Comparison of ENCODE assay signal across 19 mouse cellular contexts in genomic region chr7:128133596-128133995, GRCm38 (mm10). TPM values are rescaled to one million over a fixed set of nuclear protein-coding genes. Genes with fewer than 3 reads are reported as not detected.
A peak's percentile ranks its signal among the peaks of the same experiment; 100 is the strongest.
DNase-seq lines count a peak whose midpoint lies in the region; ATAC-seq and TF ChIP-seq lines count a peak whose summit lies in the region.
"Had no signal": no experiment of that assay in that cellular context is flagged by ENCODE, and none has a peak within 500 bp of the region (broad histone marks: within the 10 kb centered on the region; RNA-seq: fewer than 3 reads in every experiment).

No protein-coding gene starts in this region.

- DNase-seq in lung, embryonic 14.5 days = peak; percentile 2
- DNase-seq in lung, adult 2 months = no peak
- peak; percentile 46 for DNase-seq in A20 (ENCODE audit: low read depth, low spot score)
- DNase-seq in T-cell, adult 2 months (ENCODE audit: low spot score) = peak; percentile 16
- DNase-seq in cerebellum, adult 2 months = no peak
- no peak for DNase-seq in right cerebral cortex, postnatal 36 days (ENCODE audit: low spot score in 2 of 2)
- DNase-seq: adrenal gland, postnatal 14 days; heart, postnatal 36 days; kidney, postnatal 10 days; layer of hippocampus, adult 9-11 months; right cerebral cortex, postnatal 4 days had no signal

- no peak for TF ChIP-seq POLR2A in lung, adult 2 months (IDR thresholded peaks at IDR 0.05; ENCODE audit: borderline replicate concordance, extremely low read depth, low read depth, low read length)
- TF ChIP-seq POLR2A in cerebellum, adult 2 months (IDR thresholded peaks at IDR 0.05; ENCODE audit: borderline replicate concordance, insufficient read depth, low read length) = no peak

- H3K27me3 ChIP-seq in lung, embryonic 14.5 days (ENCODE audit: insufficient read depth, low read length) = no peaks in the 10 kb centered on the region
- H3K27me3 ChIP-seq in cerebellum, adult 2 months (ENCODE audit: control insufficient read depth, insufficient read depth, low read length) = no peaks in the 10 kb centered on the region
- no peaks in the 10 kb centered on the region for H3K27me3 ChIP-seq in forebrain, embryonic 15.5 days
- H3K27me3 ChIP-seq: embryonic facial prominence, embryonic 15.5 days; forebrain, embryonic 13.5 days had no signal

- no peaks in the 10 kb centered on the region for H3K4me1 ChIP-seq in lung, embryonic 14.5 days (ENCODE audit: insufficient read depth)
- H3K4me1 ChIP-seq in lung, adult 2 months (ENCODE audit: control insufficient read depth, insufficient read depth, low read length) = no peaks in the 10 kb centered on the region
- no peaks in the 10 kb centered on the region for H3K4me1 ChIP-seq in cerebellum, adult 2 months (ENCODE audit: control insufficient read depth, insufficient read depth, low read length)
- H3K4me1 ChIP-seq in forebrain, embryonic 15.5 days = no peaks in the 10 kb centered on the region
- H3K4me1 ChIP-seq: embryonic facial prominence, embryonic 15.5 days; forebrain, embryonic 13.5 days; midbrain, embryonic 10.5 days had no signal

- WGBS in lung, embryonic 14.5 days = 83% methylated on average over 2 of the region's 2 CpGs
- WGBS in lung, adult 2 months = 61% methylated on average over 2 of the region's 2 CpGs
- 91% methylated on average over 2 of the region's 2 CpGs for WGBS in cerebellum, adult 2 months
- WGBS in forebrain, embryonic 15.5 days = 89% methylated on average over 2 of the region's 2 CpGs

- no peak overlapping the region for H3K4me2 ChIP-seq in lung, embryonic 14.5 days
- H3K4me2 ChIP-seq in forebrain, embryonic 15.5 days (replicated peaks) = no peak overlapping the region
- H3K4me2 ChIP-seq: embryonic facial prominence, embryonic 15.5 days; forebrain, embryonic 13.5 days; heart, embryonic 11.5 days had no signal

- no peak overlapping the region for H3K4me3 ChIP-seq in lung, embryonic 14.5 days (ENCODE audit: low read depth, low read length)
- no peak overlapping the region for H3K4me3 ChIP-seq in lung, adult 2 months (replicated peaks; ENCODE audit: extremely low read depth, low read depth, low read length)
- no peak overlapping the region for H3K4me3 ChIP-seq in cerebellum, adult 2 months (replicated peaks; ENCODE audit: insufficient read depth, low read depth, low read length)
- H3K4me3 ChIP-seq in forebrain, embryonic 15.5 days = no peak overlapping the region
- H3K4me3 ChIP-seq: embryonic facial prominence, embryonic 15.5 days; forebrain, embryonic 13.5 days; midbrain, embryonic 10.5 days had no signal

- H3K9ac ChIP-seq in lung, embryonic 14.5 days = no peak overlapping the region
- no peak overlapping the region for H3K9ac ChIP-seq in forebrain, embryonic 15.5 days (replicated peaks)
- H3K9ac ChIP-seq: embryonic facial prominence, embryonic 15.5 days; forebrain, embryonic 13.5 days; liver, embryonic 14.5 days had no signal

- no peak overlapping the region for H3K27ac ChIP-seq in lung, embryonic 14.5 days (ENCODE audit: low read depth)
- no peak overlapping the region for H3K27ac ChIP-seq in cerebellum, adult 2 months (ENCODE audit: insufficient read depth, low read length)
- H3K27ac ChIP-seq in forebrain, embryonic 15.5 days (replicated peaks) = no peak overlapping the region
- H3K27ac ChIP-seq: embryonic facial prominence, embryonic 15.5 days; forebrain, embryonic 13.5 days; liver, embryonic 14.5 days; midbrain, embryonic 10.5 days had no signal

- no peak for TF ChIP-seq CTCF in lung, embryonic 14.5 days (IDR thresholded peaks at IDR 0.05; ENCODE audit: low read depth)
- no peak for TF ChIP-seq CTCF in lung, adult 2 months (IDR thresholded peaks at IDR 0.05; ENCODE audit: insufficient read depth, low read length)
- TF ChIP-seq CTCF in cerebellum, adult 2 months (IDR thresholded peaks at IDR 0.05; ENCODE audit: borderline replicate concordance, insufficient read depth, low read depth, low read length) = no peak

- H3K36me3 ChIP-seq in lung, embryonic 14.5 days (ENCODE audit: insufficient read depth) = no peaks in the 10 kb centered on the region
- no peaks in the 10 kb centered on the region for H3K36me3 ChIP-seq in forebrain, embryonic 15.5 days
- H3K36me3 ChIP-seq: embryonic facial prominence, embryonic 15.5 days; midbrain, embryonic 10.5 days had no signal

- no peaks in the 10 kb centered on the region for H3K9me3 ChIP-seq in lung, embryonic 14.5 days (ENCODE audit: low read depth, low read length)
- no peaks in the 10 kb centered on the region for H3K9me3 ChIP-seq in forebrain, embryonic 15.5 days
- H3K9me3 ChIP-seq: embryonic facial prominence, embryonic 15.5 days; forebrain, embryonic 13.5 days; midbrain, embryonic 10.5 days had no signal

- ATAC-seq in lung, embryonic 14.5 days (ENCODE audit: insufficient read depth) = no peak
- peak; percentile 83 for ATAC-seq in megakaryocyte progenitor cell, adult 5-6 weeks (replicated peaks; ENCODE audit: poor library complexity)
- ATAC-seq in forebrain, embryonic 15.5 days (replicated peaks) = no peak
- ATAC-seq: forebrain, embryonic 13.5 days; inflammation-experienced regulatory T-cells, adult 6 months had no signal

RNA-seq across cellular contexts. Expression of gene Itgax, which starts 4.2 kb away (rescaled TPM):
- polyA plus RNA-seq in lung, embryonic 14.5 days (2014; fragmentation: Nextera tagmentation; extraction: Ambion mirVana) = 0.11 and 0.12 TPM in 2 replicates
- polyA plus RNA-seq in lung, adult 2 months (2012; rRNA removed) = 20.6 and 25.0 TPM in 2 replicates
- total RNA-seq in megakaryocyte progenitor cell, adult 5-6 weeks (2015) = 0.32 and 0.76 TPM in 2 replicates
- 0.67 and 0.68 TPM in 2 replicates for total RNA-seq in megakaryocyte progenitor cell, adult 5-6 weeks (2017)
- 0.10 and 0.14 TPM in 2 replicates for polyA plus RNA-seq in cerebellum, adult 2 months (2012; rRNA removed)
- 0.27 TPM in 1 of 2 replicates, not detected in the other for polyA plus RNA-seq in forebrain, embryonic 15.5 days (2015; fragmentation: Nextera tagmentation; extraction: Ambion mirVana)
- polyA plus RNA-seq: midbrain, embryonic 10.5 days had no signal

RNA-seq across cellular contexts. Expression of gene Itgad, which starts 20.6 kb away (rescaled TPM):
- not detected in 2 replicates for polyA plus RNA-seq in lung, embryonic 14.5 days (2014; fragmentation: Nextera tagmentation; extraction: Ambion mirVana)
- polyA plus RNA-seq in lung, adult 2 months (2012; rRNA removed) = 0.50 and 0.56 TPM in 2 replicates
- 0.25 TPM in 1 of 2 replicates, not detected in the other for total RNA-seq in megakaryocyte progenitor cell, adult 5-6 weeks (2015)
- total RNA-seq in megakaryocyte progenitor cell, adult 5-6 weeks (2017) = 0.51 TPM in 1 of 2 replicates, not detected in the other
- 0.92 and 1.2 TPM in 2 replicates for polyA plus RNA-seq in cerebellum, adult 2 months (2012; rRNA removed)
- polyA plus RNA-seq in forebrain, embryonic 15.5 days (2015; fragmentation: Nextera tagmentation; extraction: Ambion mirVana) = not detected in 2 replicates
- polyA plus RNA-seq: embryonic facial prominence, embryonic 15.5 days; forebrain, embryonic 13.5 days; heart, embryonic 11.5 days had no signal

Comparison
In these comparisons a context has a peak if more than half of its experiments do, and no peak if none do; other contexts are left out.
1. DNase-seq: peak in lung, embryonic 14.5 days (single experiment), A20 (single experiment) and T-cell, adult 2 months (single experiment); none in lung, adult 2 months (single experiment), cerebellum, adult 2 months (0 of 2) and right cerebral cortex, postnatal 36 days (0 of 2).
2. RNA of gene Itgax, which starts 4.2 kb away (polyA plus RNA-seq): 20.6 to 25.0 TPM in lung, adult 2 months; 0.11 to 0.12 TPM in lung, embryonic 14.5 days, 0.10 to 0.14 TPM in cerebellum, adult 2 months and 0.27 TPM in forebrain, embryonic 15.5 days; every median in the first group is over 10 times any median in the second.